Mouse (Mus musculus) hindbrain, embryonic 16.5 days (tissue): ENCODE data around the gene Derl2. TPM values are rescaled to one million over a fixed set of nuclear protein-coding genes. Genes with fewer than 3 reads are reported as not detected.
A peak's percentile ranks its signal among the peaks of the same experiment; 100 is the strongest.

Source experiments
- ATAC-seq: fragments of 200-750 bp; cut with Nextera tagmentation; 2 replicates; pipeline ENCODE4 v1.8.0; 2017; ENCODE audit warnings: moderate TSS enrichment, moderate library complexity
- H3K27ac ChIP-seq: fragments of 300-500 bp; sonication (generic); 2 replicates; pipeline ENCODE4 v1.5.1; 2014; ENCODE audit warnings: low read depth, mild to moderate bottlenecking, control low read depth, low read length, moderate library complexity
- H3K27me3 ChIP-seq: fragments of 300-500 bp; sonication (generic); replicated peaks from 2 replicates; pipeline ENCODE4 v1.6.1; 2014; ENCODE audit warnings: low read length; ENCODE audit not compliant: control insufficient read depth, insufficient read depth
- H3K36me3 ChIP-seq: fragments of 300-500 bp; sonication (generic); 2 replicates; pipeline ENCODE4 v1.6.1; 2014; ENCODE audit warnings: mild to moderate bottlenecking, low read length, moderate library complexity, mixed read lengths; ENCODE audit not compliant: control insufficient read depth, insufficient read depth
- H3K4me1 ChIP-seq: fragments of 300-500 bp; sonication (generic); 2 replicates; pipeline ENCODE4 v1.6.1; 2014; ENCODE audit warnings: low read depth, low read length; ENCODE audit not compliant: control insufficient read depth, insufficient read depth
- H3K4me2 ChIP-seq: fragments of 300-500 bp; sonication (generic); 2 replicates; pipeline ENCODE4 v1.6.1; 2014; ENCODE audit warnings: mild to moderate bottlenecking, low read length, control low read depth, moderate library complexity
- H3K4me3 ChIP-seq: fragments of 300-500 bp; sonication (generic); 2 replicates; pipeline ENCODE4 v1.5.1; 2014; ENCODE audit warnings: mild to moderate bottlenecking, low read length, control low read depth, moderate library complexity
- H3K9ac ChIP-seq: fragments of 300-500 bp; sonication (generic); 2 replicates; pipeline ENCODE4 v1.6.1; 2014; ENCODE audit warnings: low read depth, mild to moderate bottlenecking, control low read depth, low read length, moderate library complexity
- H3K9me3 ChIP-seq: fragments of 300-500 bp; sonication (generic); 2 replicates; pipeline ENCODE4 v1.6.1; 2014; ENCODE audit warnings: mild to moderate bottlenecking, low read length, moderate library complexity; ENCODE audit not compliant: control insufficient read depth
- WGBS: fragments of 180-500 bp; shearing (Covaris S2); extraction: QIAGEN DNeasy Blood & Tissue Kit; methylation state at CpG from one replicate; pipeline ENCODE4 v1.1.7; 2014; 5-methylcytosine and 5-hydroxymethylcytosine counted together
- polyA plus RNA-seq: library from polyadenylated mRNA; unstranded; fragments of >200 nt; fragmentation: Nextera tagmentation; extraction: Ambion mirVana; gene quantifications from 2 replicates; pipeline ENCODE4 v1.2.1, GENCODE M21; 2015

The Derl2 gene
- polyA plus RNA-seq: 30.9 and 32.9 TPM in 2 replicates

- Histone ChIP-seq H3K27me3 (no peaks in the 10 kb centered on the region), H3K4me3 (peak within 1 kb of the TSS; percentile 71), H3K36me3 (no peaks in the 10 kb centered on the region), H3K27ac (peak within 1 kb of the TSS; percentile 83), H3K4me2 (peak within 1 kb of the TSS; percentile 76), H3K4me1 (peaks cover 32% of the 10 kb centered on the region), H3K9me3 (no peaks in the 10 kb centered on the region), H3K9ac (peak within 1 kb of the TSS; percentile 79)
- WGBS: 0% methylated on average over 70 of the region's 71 CpGs
- ATAC-seq: peak; percentile 100
Measured at GRCm38 (mm10) chr11:71019201-71020068, at the start of gene Derl2, which contains the start of gene Mis12. Derl2 (minus strand) TSS chr11:71019841. Mis12 (plus strand) TSS chr11:71019611.

- WGBS: 9% methylated on average over 1 of the region's 1 CpGs
- no peaks in the 10 kb centered on the region for H3K27me3 ChIP-seq
- ATAC-seq: no peak
- H3K9me3 ChIP-seq: no peaks in the 10 kb centered on the region
- H3K27ac ChIP-seq: no peak overlapping the region
- H3K36me3 ChIP-seq: no peaks in the 10 kb centered on the region
- H3K4me1 ChIP-seq: no peaks in the 10 kb centered on the region
- no peak overlapping the region for H3K9ac ChIP-seq
- no peak overlapping the region for H3K4me2 ChIP-seq
- no peak overlapping the region for H3K4me3 ChIP-seq
Measured at GRCm38 (mm10) chr11:71052554-71052953, 32.9 kb upstream of the Derl2 start.

GRCm38 (mm10) chr11:71039526-71040298, 20.1 kb upstream of the Derl2 start:
- 95% methylated on average over 5 of the region's 5 CpGs for WGBS
- Histone ChIP-seq H3K27ac (no peak overlapping the region), H3K27me3 (no peaks in the 10 kb centered on the region), H3K4me1 (no peaks in the 10 kb centered on the region), H3K9ac (no peak overlapping the region), H3K4me2 (no peak overlapping the region), H3K4me3 (no peak overlapping the region), H3K9me3 (no peaks in the 10 kb centered on the region), H3K36me3 (no peaks in the 10 kb centered on the region)
- no peak for ATAC-seq

GRCm38 (mm10) chr11:71033163-71033761, 13.6 kb upstream of the Derl2 start, which contains the start of gene 6330403K07Rik:
6330403K07Rik (minus strand) TSS chr11:71033513.
- Histone ChIP-seq H3K4me1 (peaks cover 12% of the 10 kb centered on the region), H3K27ac (peak within 1 kb of the TSS; percentile 97), H3K36me3 (no peaks in the 10 kb centered on the region; the same call in 1 of the 2 replicates), H3K4me2 (peak within 1 kb of the TSS; percentile 69), H3K27me3 (no peaks in the 10 kb centered on the region), H3K9ac (peak within 1 kb of the TSS; percentile 84), H3K9me3 (no peaks in the 10 kb centered on the region), H3K4me3 (peak within 1 kb of the TSS; percentile 72)
- peak; percentile 97 for ATAC-seq
- WGBS: under 1% methylated on average over 22 of the region's 31 CpGs

GRCm38 (mm10) chr11:71032491-71033162, 13.0 kb upstream of the Derl2 start:
- peak overlapping the region; percentile 72 for H3K4me3 ChIP-seq
- no peaks in the 10 kb centered on the region for H3K27me3 ChIP-seq
- no peaks in the 10 kb centered on the region for H3K9me3 ChIP-seq
- 4% methylated on average over 26 of the region's 26 CpGs for WGBS
- peaks cover 1% of the 10 kb centered on the region for H3K36me3 ChIP-seq
- peak; percentile 35 for ATAC-seq
- peak overlapping the region; percentile 97 for H3K27ac ChIP-seq
- peak overlapping the region; percentile 69 for H3K4me2 ChIP-seq
- H3K4me1 ChIP-seq: peaks cover 12% of the 10 kb centered on the region
- peak overlapping the region; percentile 84 for H3K9ac ChIP-seq

GRCm38 (mm10) chr11:71032070-71032469, 12.4 kb upstream of the Derl2 start:
- no peak for ATAC-seq
- WGBS: 45% methylated on average over 7 of the region's 7 CpGs

GRCm38 (mm10) chr11:71029403-71030118, 9.9 kb upstream of the Derl2 start:
- Histone ChIP-seq H3K27me3 (no peaks in the 10 kb centered on the region), H3K36me3 (peaks cover 22% of the 10 kb centered on the region), H3K4me1 (peaks cover 12% of the 10 kb centered on the region), H3K4me3 (no peak overlapping the region), H3K4me2 (no peak overlapping the region), H3K9ac (no peak overlapping the region), H3K9me3 (no peaks in the 10 kb centered on the region), H3K27ac (no peak overlapping the region)
- WGBS: 71% methylated on average over 3 of the region's 3 CpGs
- ATAC-seq: no peak

More at GRCm38 (mm10) chr11:71032070-71032469, 12.4 kb upstream of the Derl2 start:
- H3K36me3 ChIP-seq: peaks cover 4% of the 10 kb centered on the region
- peak overlapping the region; percentile 84 for H3K9ac ChIP-seq
- H3K4me3 ChIP-seq: peak overlapping the region; percentile 72
- no peaks in the 10 kb centered on the region for H3K9me3 ChIP-seq
- H3K4me1 ChIP-seq: peaks cover 12% of the 10 kb centered on the region
- peak overlapping the region; percentile 69 for H3K4me2 ChIP-seq
- peak overlapping the region; percentile 97 for H3K27ac ChIP-seq
- no peaks in the 10 kb centered on the region for H3K27me3 ChIP-seq

- ATAC-seq: no peak
- peaks cover 22% of the 10 kb centered on the region for H3K36me3 ChIP-seq
- no peak overlapping the region for H3K4me3 ChIP-seq
- no peak overlapping the region for H3K27ac ChIP-seq
- WGBS: 76% methylated on average over 3 of the region's 3 CpGs
- peaks cover 9% of the 10 kb centered on the region for H3K4me1 ChIP-seq
- H3K9ac ChIP-seq: no peak overlapping the region
- no peaks in the 10 kb centered on the region for H3K27me3 ChIP-seq
- H3K9me3 ChIP-seq: no peaks in the 10 kb centered on the region
- no peak overlapping the region for H3K4me2 ChIP-seq
Measured at GRCm38 (mm10) chr11:71028280-71028679, 8.6 kb upstream of the Derl2 start.
